Mouse (Mus musculus): Measurements from ENCODE around the gene Hspbp1.

GRCm38 (mm10) chr7:4653351-4653750 is 31.5 kb downstream of the Hspbp1 start:
- TF ChIP-seq CTCF (IDR thresholded peaks at IDR 0.05; ENCODE audit: low read depth) (no peak), EP300 (IDR thresholded peaks at IDR 0.05; ENCODE audit: low read depth) (no peak)

All from heart, postnatal 0 days (tissue).